Mouse (Mus musculus) ES-Bruce4 (cell line): ENCODE measurements around the gene Prkar1b. TPM values are rescaled to one million over a fixed set of nuclear protein-coding genes. Genes with fewer than 3 reads are reported as not detected.

ENCODE experiments used
- H3K27ac ChIP-seq: 2 replicates; pipeline ENCODE4 v1.5.1; 2012; ENCODE audit warnings: low read length, inconsistent platforms; ENCODE audit not compliant: insufficient read depth
- H3K27me3 ChIP-seq: 2 replicates; pipeline ENCODE4 v1.6.1; 2012; ENCODE audit warnings: mild to moderate bottlenecking, low read length, inconsistent platforms; ENCODE audit not compliant: control insufficient read depth, poor library complexity, insufficient read depth, severe bottlenecking
- H3K36me3 ChIP-seq: 2 replicates; pipeline ENCODE4 v1.6.1; 2012; ENCODE audit warnings: inconsistent platforms, mild to moderate bottlenecking, low read length, moderate library complexity; ENCODE audit not compliant: control insufficient read depth, poor library complexity, insufficient read depth, severe bottlenecking
- H3K4me1 ChIP-seq: one replicate; pipeline ENCODE4 v1.8.1; 2011; ENCODE audit warnings: low read length; ENCODE audit not compliant: control insufficient read depth, insufficient read depth
- H3K4me3 ChIP-seq: 2 replicates; pipeline ENCODE4 v1.5.1; 2011; ENCODE audit warnings: low read depth, mild to moderate bottlenecking, low read length
- H3K9ac ChIP-seq: 2 replicates; pipeline ENCODE4 v1.6.1; 2012; ENCODE audit warnings: low read depth, mild to moderate bottlenecking, inconsistent platforms; ENCODE audit not compliant: poor library complexity, severe bottlenecking
- H3K9me3 ChIP-seq: replicated peaks from 2 replicates; pipeline ENCODE4 v1.6.1; 2012; ENCODE audit warnings: mild to moderate bottlenecking, low read length, inconsistent platforms; ENCODE audit not compliant: control insufficient read depth, poor library complexity, insufficient read depth, severe bottlenecking
- CTCF ChIP-seq: IDR thresholded peaks from one replicate; pipeline ENCODE4 v1.8.1; 2011; ENCODE audit warnings: low read depth, low read length
- EP300 ChIP-seq: IDR thresholded peaks from 2 replicates; pipeline ENCODE4 v1.6.1; 2011; ENCODE audit warnings: low read depth, low read length; ENCODE audit not compliant: insufficient read depth
- POLR2A ChIP-seq: IDR thresholded peaks from one replicate; pipeline ENCODE4 v1.8.1; 2011; ENCODE audit warnings: low read length; ENCODE audit not compliant: insufficient read depth
- polyA plus RNA-seq: library from polyadenylated mRNA; stranded (reverse); fragments of >200 nt; gene quantifications from 2 replicates; pipeline ENCODE4 v1.2.4, GENCODE M21; 2011; ENCODE audit warnings: low read depth; ENCODE audit not compliant: missing spikeins, insufficient read depth, insufficient read length

Gene Prkar1b
- polyA plus RNA-seq, 1 experiment, result 8.2 TPM

- no peaks in the 10 kb centered on the region for H3K27me3 ChIP-seq
- no peak overlapping the region for H3K4me3 ChIP-seq
- no peak overlapping the region for H3K27ac ChIP-seq
- no peak overlapping the region for H3K9ac ChIP-seq
- no peaks in the 10 kb centered on the region for H3K36me3 ChIP-seq
- no peaks in the 10 kb centered on the region for H3K9me3 ChIP-seq
- H3K4me1 ChIP-seq, result no peaks in the 10 kb centered on the region
- no peak for TF ChIP-seq CTCF
- TF ChIP-seq EP300, result no peak
- TF ChIP-seq POLR2A, result no peak
Measured at GRCm38 (mm10) chr5:139078156-139078462, 71.7 kb downstream of the Prkar1b start.

GRCm38 (mm10) chr5:139077311-139078155 lies 72.3 kb downstream of the Prkar1b start:
- Histone ChIP-seq H3K4me1 (no peaks in the 10 kb centered on the region), H3K9ac (no peak overlapping the region), H3K27me3 (no peaks in the 10 kb centered on the region), H3K9me3 (no peaks in the 10 kb centered on the region), H3K36me3 (no peaks in the 10 kb centered on the region), H3K27ac (no peak overlapping the region), H3K4me3 (no peak overlapping the region)
- TF ChIP-seq EP300 (no peak), CTCF (no peak), POLR2A (no peak)

GRCm38 (mm10) chr5:139076450-139076849 lies 73.4 kb downstream of the Prkar1b start:
- H3K9me3 ChIP-seq, result no peaks in the 10 kb centered on the region
- no peaks in the 10 kb centered on the region for H3K36me3 ChIP-seq
- H3K4me1 ChIP-seq, result no peaks in the 10 kb centered on the region
- H3K27ac ChIP-seq, result no peak overlapping the region
- TF ChIP-seq CTCF (no peak), EP300 (no peak), POLR2A (no peak)
- no peaks in the 10 kb centered on the region for H3K27me3 ChIP-seq
- H3K9ac ChIP-seq, result no peak overlapping the region
- H3K4me3 ChIP-seq, result no peak overlapping the region

- no peak overlapping the region for H3K9ac ChIP-seq
- TF ChIP-seq CTCF (no peak), POLR2A (no peak), EP300 (no peak)
- H3K9me3 ChIP-seq, result no peaks in the 10 kb centered on the region
- H3K4me3 ChIP-seq, result no peak overlapping the region
- H3K36me3 ChIP-seq, result no peaks in the 10 kb centered on the region
- H3K4me1 ChIP-seq, result no peaks in the 10 kb centered on the region
- no peaks in the 10 kb centered on the region for H3K27me3 ChIP-seq
- H3K27ac ChIP-seq, result no peak overlapping the region
Measured at GRCm38 (mm10) chr5:139075791-139076190, 74.0 kb downstream of the Prkar1b start.

GRCm38 (mm10) chr5:139075125-139075524 lies 74.7 kb downstream of the Prkar1b start:
- H3K9me3 ChIP-seq, result no peaks in the 10 kb centered on the region
- no peaks in the 10 kb centered on the region for H3K27me3 ChIP-seq
- H3K4me3 ChIP-seq, result no peak overlapping the region
- TF ChIP-seq CTCF (peak; percentile 57), POLR2A (no peak)
- H3K4me1 ChIP-seq, result no peaks in the 10 kb centered on the region
- H3K36me3 ChIP-seq, result no peaks in the 10 kb centered on the region
- H3K9ac ChIP-seq, result no peak overlapping the region
- H3K27ac ChIP-seq, result no peak overlapping the region

GRCm38 (mm10) chr5:139073977-139074376 lies 75.8 kb downstream of the Prkar1b start:
- H3K9ac ChIP-seq, result no peak overlapping the region
- H3K36me3 ChIP-seq, result no peaks in the 10 kb centered on the region
- no peak overlapping the region for H3K27ac ChIP-seq
- no peaks in the 10 kb centered on the region for H3K9me3 ChIP-seq
- TF ChIP-seq CTCF (no peak), EP300 (no peak), POLR2A (no peak)
- no peak overlapping the region for H3K4me3 ChIP-seq
- H3K27me3 ChIP-seq, result no peaks in the 10 kb centered on the region
- no peaks in the 10 kb centered on the region for H3K4me1 ChIP-seq
